Mouse (Mus musculus) cerebral cortex, adult 2 months (tissue): Measurements from ENCODE around the gene Inpp5f.

ENCODE experiments used
- WGBS: fragments of 180-500 bp; shearing (Covaris S2); methylation state at CpG from one replicate; pipeline ENCODE4 v1.1.7; 2018; 5-methylcytosine and 5-hydroxymethylcytosine counted together

Inpp5f gene

GRCm38 (mm10) chr7:128664861-128665377, 53.8 kb downstream of the Inpp5f start:
- WGBS = 88% methylated on average over 11 of the region's 11 CpGs

DNA sequence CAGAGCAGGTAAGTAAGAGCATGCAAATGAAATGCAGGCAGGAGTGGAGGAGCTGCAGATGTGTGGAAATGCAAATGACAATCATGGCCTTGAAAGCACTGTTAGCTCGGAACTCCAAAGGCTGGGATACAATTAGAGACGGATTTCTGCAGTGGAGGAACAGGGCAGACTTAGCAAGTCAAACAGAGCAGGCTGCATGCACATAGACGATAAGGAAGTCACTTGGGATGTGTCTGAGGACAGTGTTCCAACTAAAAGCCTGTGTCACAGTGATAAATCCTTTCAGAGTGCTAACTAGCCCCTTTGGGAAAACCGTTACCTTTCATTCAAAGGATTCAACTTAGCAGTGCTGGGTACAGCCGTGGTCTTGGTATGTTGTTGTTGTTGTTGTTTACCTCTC, 56.7 kb downstream of the Inpp5f start:
- 51% methylated on average over 5 of the region's 5 CpGs for WGBS

DNA sequence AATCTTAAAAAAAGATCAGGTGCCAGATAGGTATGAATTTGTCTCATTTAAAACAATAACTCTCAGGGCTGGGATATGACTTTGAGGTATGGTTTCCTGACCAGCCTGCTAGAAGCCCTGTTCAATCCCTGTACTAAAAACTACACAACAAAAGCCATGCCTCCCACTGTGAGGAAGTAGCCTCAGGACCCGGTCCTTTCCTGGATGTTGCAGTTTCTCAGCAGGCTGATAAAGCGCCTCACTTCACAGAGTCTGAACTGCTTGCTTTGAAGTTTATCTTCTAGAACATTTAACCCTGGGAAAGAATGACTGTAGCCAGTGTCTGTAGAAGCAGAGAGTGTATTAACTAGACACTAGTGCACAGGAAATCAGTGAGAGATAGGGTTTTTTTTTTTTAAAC, 57.7 kb downstream of the Inpp5f start:
- WGBS = 62% methylated on average over 2 of the region's 2 CpGs

- WGBS = 25% methylated on average over 8 of the region's 8 CpGs
Observed at GRCm38 (mm10) chr7:128671952-128672351, 60.8 kb downstream of the Inpp5f start.

- WGBS = 36% methylated on average over 15 of the region's 15 CpGs
Observed at GRCm38 (mm10) chr7:128672408-128673010, 61.4 kb downstream of the Inpp5f start.

DNA sequence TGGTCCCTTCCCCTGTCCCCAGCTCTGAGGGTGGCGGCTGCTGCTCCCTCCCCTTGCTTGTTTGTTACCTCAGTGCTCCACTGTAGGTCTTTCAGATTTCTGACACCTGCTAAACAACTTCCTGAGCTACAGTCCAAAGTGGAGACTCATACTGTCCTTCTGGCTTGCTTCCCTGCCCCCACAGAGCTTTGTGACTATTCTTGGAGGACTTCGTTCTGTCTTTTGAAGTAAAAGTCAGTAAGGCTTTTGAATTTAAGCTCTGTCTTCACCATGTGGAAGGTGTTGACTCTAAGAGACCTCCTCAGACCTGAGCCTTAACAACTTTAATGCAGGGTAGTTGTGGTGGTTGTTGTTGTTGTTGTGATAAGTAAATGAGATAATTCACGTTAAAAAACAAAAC, 67.4 kb downstream of the Inpp5f start:
- 86% methylated on average over 3 of the region's 3 CpGs for WGBS

DNA sequence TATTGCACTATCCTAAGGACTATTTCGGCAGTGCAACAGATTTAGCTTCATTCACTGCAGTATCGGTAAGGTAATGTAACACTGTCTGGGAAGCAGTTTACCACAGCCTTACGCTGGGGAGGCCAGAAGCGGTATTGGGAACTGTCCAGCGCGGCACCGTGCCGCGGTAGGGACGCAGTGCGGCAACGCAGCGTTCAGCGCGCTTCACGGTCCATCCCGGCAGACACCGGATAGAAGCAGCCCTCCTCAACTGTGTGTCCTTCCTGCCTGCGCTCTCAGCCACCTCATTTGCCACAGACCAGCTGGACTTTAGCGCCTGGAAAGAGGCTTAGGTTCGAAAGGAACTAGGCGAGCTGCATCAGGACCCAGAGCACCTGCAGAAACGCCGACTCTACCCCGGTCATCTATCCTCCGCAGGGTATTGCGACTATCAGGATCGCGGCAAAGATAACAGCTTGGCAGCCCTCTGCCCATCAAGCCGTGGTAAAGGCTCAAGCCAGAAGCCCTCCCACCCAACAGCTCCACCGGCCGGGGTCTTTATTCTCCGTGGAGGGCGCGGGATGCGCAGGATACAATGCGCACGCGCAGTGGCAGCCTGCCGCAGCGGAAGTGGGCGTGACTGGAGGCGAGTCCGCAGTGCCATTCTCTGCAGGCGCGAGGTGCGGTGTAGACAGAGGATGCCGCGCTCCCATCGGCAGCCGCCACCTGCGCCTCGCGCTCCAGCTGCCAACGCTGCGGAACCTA, 76.9 kb downstream of the Inpp5f start:
- WGBS = 58% methylated on average over 56 of the region's 56 CpGs

DNA sequence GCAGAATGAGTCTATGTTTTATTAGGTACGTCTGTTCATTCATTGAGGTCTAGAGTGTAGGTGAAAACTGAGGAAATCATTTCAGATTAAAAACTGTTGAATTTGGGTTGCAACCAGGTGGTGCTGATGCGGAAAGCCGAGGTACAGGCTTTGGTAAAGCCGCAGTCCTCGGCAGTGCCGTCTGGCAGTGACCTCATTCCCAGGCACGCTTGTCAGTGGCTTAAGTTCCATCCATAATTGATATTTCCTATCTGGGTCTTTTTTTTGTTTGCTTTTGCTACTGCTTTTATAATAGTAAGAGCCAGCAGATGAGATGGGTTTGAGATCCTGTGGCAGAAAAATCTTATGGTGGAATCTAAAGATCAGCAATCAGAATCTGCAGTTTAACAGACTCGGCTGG, 78.2 kb downstream of the Inpp5f start:
- WGBS = 52% methylated on average over 8 of the region's 8 CpGs

DNA sequence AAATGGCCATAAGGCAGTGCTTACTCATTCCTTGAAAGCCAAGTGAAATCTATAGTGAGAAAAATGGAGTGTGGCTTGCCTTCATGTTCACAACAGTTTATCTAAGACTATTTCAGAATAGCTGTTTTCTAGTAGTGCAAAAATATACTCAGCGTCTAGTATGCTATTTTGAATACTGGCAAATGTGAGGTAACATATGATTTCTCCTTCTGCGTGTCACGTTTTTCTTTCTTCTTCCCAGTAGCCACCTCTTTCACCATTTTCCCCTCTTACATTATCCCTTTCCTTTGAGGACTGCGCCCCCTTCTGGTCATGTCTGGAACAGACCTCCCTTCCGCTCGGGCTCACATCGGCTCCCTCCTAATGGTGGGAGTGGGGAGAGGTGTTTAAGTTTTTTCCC, 78.9 kb downstream of the Inpp5f start:
- WGBS = 7% methylated on average over 7 of the region's 7 CpGs

GRCm38 (mm10) chr7:128690796-128691195, 79.7 kb downstream of the Inpp5f start:
- 28% methylated on average over 7 of the region's 7 CpGs for WGBS

DNA sequence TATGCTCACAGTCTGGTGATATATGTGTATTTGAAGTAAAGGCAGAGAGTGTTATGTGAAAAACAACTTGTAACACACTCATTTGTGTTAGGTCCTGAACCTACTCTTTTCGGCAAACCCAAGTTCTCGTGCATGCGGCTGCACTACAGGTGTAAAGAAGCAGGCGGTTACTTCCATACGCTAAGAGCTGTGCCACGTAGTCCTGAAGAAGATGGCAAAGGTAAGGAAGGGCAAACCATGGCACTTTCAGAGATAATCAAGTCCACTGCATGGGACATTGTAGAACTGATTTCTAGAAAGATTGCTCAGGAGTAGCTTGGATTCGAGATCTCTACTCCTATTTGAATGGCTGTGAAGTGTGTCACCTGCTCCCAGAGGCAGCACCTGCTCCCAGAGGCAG, 81.0 kb downstream of the Inpp5f start:
- WGBS = 81% methylated on average over 7 of the region's 7 CpGs

- WGBS = 86% methylated on average over 10 of the region's 10 CpGs
Observed at GRCm38 (mm10) chr7:128694848-128695247, 83.7 kb downstream of the Inpp5f start.

DNA sequence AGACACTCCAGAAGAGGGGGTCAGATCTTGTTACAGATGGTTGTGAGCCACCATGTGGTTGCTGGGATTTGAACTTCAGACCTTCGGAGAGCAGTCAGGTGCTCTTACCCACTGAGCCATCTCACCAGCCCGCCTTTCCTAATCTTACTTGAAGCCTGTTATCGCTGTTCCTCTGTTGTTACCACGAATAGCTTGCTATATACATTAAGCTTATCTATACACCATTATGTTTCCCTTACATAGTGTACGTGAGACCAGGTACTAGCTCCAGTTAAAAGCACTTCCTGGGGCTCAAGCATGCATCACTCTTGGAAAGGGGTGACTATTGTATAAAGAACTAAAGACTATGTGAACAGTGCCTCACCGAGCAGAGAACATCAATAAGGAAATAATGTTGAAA, 88.8 kb downstream of the Inpp5f start:
- WGBS = 90% methylated on average over 6 of the region's 6 CpGs

DNA sequence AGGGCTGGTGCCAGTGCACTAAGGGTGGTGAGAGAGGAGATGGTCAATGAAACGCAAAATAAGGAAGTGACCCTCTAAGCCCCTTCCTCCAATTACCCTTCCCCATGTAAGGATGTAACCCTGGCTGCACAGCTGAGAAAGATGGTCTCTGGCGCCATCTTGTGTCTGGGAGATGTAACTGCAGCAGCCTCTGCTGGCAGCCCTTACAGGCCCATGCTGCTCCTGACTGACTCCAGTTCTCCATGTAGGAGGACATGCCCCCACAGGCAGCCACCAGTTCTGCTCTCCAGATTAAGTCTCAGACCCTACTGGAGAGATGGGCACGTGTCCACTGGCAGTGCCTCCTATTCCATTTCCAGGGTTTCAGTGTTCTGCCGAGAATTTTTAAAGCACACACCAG, 94.6 kb downstream of the Inpp5f start:
- 14% methylated on average over 4 of the region's 4 CpGs for WGBS

GRCm38 (mm10) chr7:128717991-128718390, 106.9 kb downstream of the Inpp5f start:
- WGBS = 59% methylated on average over 4 of the region's 4 CpGs

GRCm38 (mm10) chr7:128724761-128725160, 113.6 kb downstream of the Inpp5f start:
- WGBS = 2% methylated on average over 4 of the region's 4 CpGs

GRCm38 (mm10) chr7:128725189-128725588, 114.1 kb downstream of the Inpp5f start:
- 60% methylated on average over 9 of the region's 9 CpGs for WGBS

- WGBS = 80% methylated on average over 10 of the region's 10 CpGs
Observed at GRCm38 (mm10) chr7:128726999-128727398, 115.9 kb downstream of the Inpp5f start.

- WGBS = 57% methylated on average over 5 of the region's 5 CpGs
Observed at GRCm38 (mm10) chr7:128727701-128728100, 116.6 kb downstream of the Inpp5f start.

GRCm38 (mm10) chr7:128728738-128729137, 117.6 kb downstream of the Inpp5f start:
- WGBS = 74% methylated on average over 10 of the region's 10 CpGs

DNA sequence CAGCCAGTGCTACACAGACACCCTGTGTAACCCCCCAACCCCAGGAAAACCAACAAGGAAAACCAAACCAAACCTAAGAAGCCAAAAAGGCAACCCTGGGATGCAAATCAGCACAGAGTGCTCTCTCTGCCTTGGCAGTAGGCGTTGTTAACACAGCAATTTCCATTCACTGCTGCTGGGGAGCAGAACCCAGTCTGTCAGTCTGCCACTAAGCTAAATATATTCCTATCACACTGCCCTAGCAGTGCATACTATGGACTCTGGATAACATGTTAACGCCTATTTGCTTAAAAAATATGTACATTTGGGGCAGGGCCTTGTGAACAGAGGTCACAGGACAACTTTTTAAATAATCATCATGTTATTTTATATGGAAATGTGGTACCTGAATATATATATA, 120.5 kb downstream of the Inpp5f start:
- 31% methylated on average over 2 of the region's 2 CpGs for WGBS

GRCm38 (mm10) chr7:128738041-128738440, 126.9 kb downstream of the Inpp5f start:
- 60% methylated on average over 5 of the region's 5 CpGs for WGBS

- 3% methylated on average over 15 of the region's 15 CpGs for WGBS
Observed at GRCm38 (mm10) chr7:128739116-128739461, 128.0 kb downstream of the Inpp5f start.
